Mouse (Mus musculus) spleen, postnatal 4 days (tissue): ENCODE measurements at regions not wholly inside any gene's neighbourhood (a gene's known extent, or its start where the extent isn't known, plus 50 kb on each side); places are given as distances from the start of the nearest gene placed in this dataset.
"Not testable (repeated sequence)": the region's sequence is repeated elsewhere in the genome, so short reads cannot be mapped to it uniquely, and the experiment has no call there.

Experiments
- DNase-seq, 2 experiments: peaks; one replicate each; pipeline ENCODE4 v3.0.0; 2022; ENCODE audit warnings: low spot score in 2 of 2

GRCm38 (mm10) chr9:72166084-72166483 is 54.4 kb upstream of the Tcf12 start:
- no peak for DNase-seq

- DNase-seq: no peak
These were observed 54.9 kb upstream of the Tcf12 start for GRCm38 (mm10) chr9:72166611-72167010.

GRCm38 (mm10) chr9:72169231-72169630 is 57.6 kb upstream of the Tcf12 start:
- DNase-seq: no peak

GRCm38 (mm10) chr9:72169728-72170188 is 58.1 kb upstream of the Tcf12 start:
- DNase-seq: peak in 1 of 2 experiments; percentile 34

- no peak for DNase-seq
These were observed 58.6 kb upstream of the Tcf12 start for GRCm38 (mm10) chr9:72170235-72170634.

GRCm38 (mm10) chr9:72172331-72172730 is 60.7 kb upstream of the Tcf12 start:
- no peak for DNase-seq

GRCm38 (mm10) chr9:72180972-72181371 is 69.3 kb upstream of the Tcf12 start:
- DNase-seq: no peak

GRCm38 (mm10) chr9:72183336-72183735 is 71.7 kb upstream of the Tcf12 start:
- no peak for DNase-seq

- DNase-seq: no peak
These were observed 72.3 kb upstream of the Tcf12 start for GRCm38 (mm10) chr9:72183925-72184324.

- DNase-seq: no peak
These were observed 78.2 kb upstream of the Tcf12 start for GRCm38 (mm10) chr9:72189867-72190266.

GRCm38 (mm10) chr9:72190631-72191030 is 79.0 kb upstream of the Tcf12 start:
- DNase-seq: no peak

- no peak for DNase-seq
These were observed 79.4 kb upstream of the Tcf12 start for GRCm38 (mm10) chr9:72191091-72191490.

- peak in 1 of 2 experiments; percentile 17 for DNase-seq
These were observed 80.6 kb upstream of the Tcf12 start for GRCm38 (mm10) chr9:72192051-72192952.

- DNase-seq: not testable (repeated sequence)
These were observed 81.3 kb upstream of the Tcf12 start for GRCm38 (mm10) chr9:72192953-72193337.

- DNase-seq: no peak
These were observed 79.3 kb upstream of the Zfp280d start for GRCm38 (mm10) chr9:72195348-72195747.

GRCm38 (mm10) chr9:72196626-72197330 is 77.9 kb upstream of the Zfp280d start:
- no peak for DNase-seq

GRCm38 (mm10) chr9:72197331-72197732 is 77.3 kb upstream of the Zfp280d start:
- DNase-seq: no peak

- DNase-seq: no peak
These were observed 75.7 kb upstream of the Zfp280d start for GRCm38 (mm10) chr9:72198976-72199375.

GRCm38 (mm10) chr9:72204357-72204905 is 70.2 kb upstream of the Zfp280d start:
- DNase-seq: no peak

GRCm38 (mm10) chr9:72205815-72206214 is 68.8 kb upstream of the Zfp280d start:
- DNase-seq: no peak

- DNase-seq: no peak
These were observed 67.7 kb upstream of the Zfp280d start for GRCm38 (mm10) chr9:72206911-72207310.

GRCm38 (mm10) chr9:72208296-72208695 is 66.4 kb upstream of the Zfp280d start:
- DNase-seq: no peak
